Mouse (Mus musculus): ENCODE results near the gene Zfp704.

DNA sequence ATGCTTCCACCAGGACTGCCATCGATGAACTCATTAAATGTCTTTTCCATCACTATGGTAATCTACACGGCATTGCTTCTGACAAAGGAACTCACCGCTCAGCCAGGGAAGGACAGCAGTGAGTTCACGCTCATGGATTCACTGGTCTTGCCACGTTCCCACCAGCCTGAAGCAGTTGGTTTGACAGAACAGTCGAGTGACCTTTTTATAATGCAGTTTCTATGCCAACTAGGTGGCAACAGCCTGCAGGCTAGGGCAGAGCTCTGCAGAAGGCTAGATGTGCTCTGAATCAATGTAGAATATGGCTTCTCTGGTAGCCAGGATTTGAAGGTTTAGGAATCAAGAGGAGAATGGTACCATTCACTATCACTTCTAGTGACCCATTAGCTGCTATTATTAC, 186.2 kb downstream of the Zfp704 start:
- TF ChIP-seq CTCF (IDR thresholded peaks at IDR 0.05; ENCODE audit: extremely low read depth, insufficient read depth, low read length): no peak
- TF ChIP-seq POLR2A (IDR thresholded peaks at IDR 0.05; ENCODE audit: extremely low read depth, insufficient read depth, low read length): no peak

Measured in cortical plate, adult 2 months (tissue).